Mouse (Mus musculus): ENCODE measurements at regions not wholly inside any gene's neighbourhood (a gene's known extent, or its start where the extent isn't known, plus 50 kb on each side); places are given as distances from the start of the nearest gene placed in this dataset.

- no peaks in the 10 kb centered on the region for H3K36me3 ChIP-seq (ENCODE audit: control insufficient read depth in 1 of 2, insufficient read depth in 2 of 2, low read length in 2 of 2)
- H3K9ac ChIP-seq (ENCODE audit: control insufficient read depth, low read depth, low read length, poor library complexity, severe bottlenecking) = no peak overlapping the region
- no peak for TF ChIP-seq BHLHE40 (IDR thresholded peaks at IDR 0.05; ENCODE audit: borderline replicate concordance, low read depth, low read length)
- no peak for TF ChIP-seq ELF1 (IDR thresholded peaks at IDR 0.05; ENCODE audit: low read depth, low read length)
- TF ChIP-seq CHD2 (IDR thresholded peaks at IDR 0.05; ENCODE audit: low read length) = no peak
- no peak for TF ChIP-seq ZC3H11A (IDR thresholded peaks at IDR 0.05; ENCODE audit: low read depth, low read length)
- no peak for TF ChIP-seq MXI1 (IDR thresholded peaks at IDR 0.05; ENCODE audit: low read depth, low read length)
- TF ChIP-seq TBP (IDR thresholded peaks at IDR 0.05; ENCODE audit: low read depth, low read length) = no peak
- no peak for TF ChIP-seq ZMIZ1 (IDR thresholded peaks at IDR 0.05; ENCODE audit: low read depth, low read length)
- TF ChIP-seq E2F4 (IDR thresholded peaks at IDR 0.05; ENCODE audit: borderline replicate concordance, low read depth, low read length) = no peak
- TF ChIP-seq ETS1 (IDR thresholded peaks at IDR 0.05; ENCODE audit: low read depth, low read length) = no peak
- no peak for TF ChIP-seq POLR2A (IDR thresholded peaks at IDR 0.05; ENCODE audit: control insufficient read depth in 1 of 2, insufficient read depth in 1 of 2, low read depth in 1 of 2, low read length in 2 of 2, poor library complexity in 1 of 2)
- no peak for DNase-seq (ENCODE audit: low read depth, low spot score)
- H3K9me3 ChIP-seq (replicated peaks; ENCODE audit: insufficient read depth, low read length) = no peaks in the 10 kb centered on the region
- H3K27ac ChIP-seq (ENCODE audit: control insufficient read depth, low read depth, low read length) = no peak overlapping the region
- no peaks in the 10 kb centered on the region for H3K27me3 ChIP-seq (ENCODE audit: control insufficient read depth in 1 of 2, insufficient read depth in 2 of 2, low read length in 2 of 2)
- no peaks in the 10 kb centered on the region for H3K79me2 ChIP-seq (ENCODE audit: control insufficient read depth, insufficient read depth, low read length, poor library complexity)
- no peaks in the 10 kb centered on the region for H3K4me1 ChIP-seq (ENCODE audit: control insufficient read depth in 1 of 2, insufficient read depth in 2 of 2, low read length in 2 of 2)
- no peak overlapping the region for H3K4me3 ChIP-seq (ENCODE audit: control insufficient read depth in 1 of 2, insufficient read depth in 1 of 2, low read depth in 2 of 2, low read length in 2 of 2)
These were observed 209.5 kb downstream of the Cst10 start for GRCm38 (mm10) chr2:149614078-149614939.

- H3K36me3 ChIP-seq (ENCODE audit: control insufficient read depth in 1 of 2, insufficient read depth in 2 of 2, low read length in 2 of 2) = no peaks in the 10 kb centered on the region
- no peak overlapping the region for H3K27ac ChIP-seq (ENCODE audit: control insufficient read depth, low read depth, low read length)
- no peak for DNase-seq (ENCODE audit: low read depth, low spot score)
- no peak overlapping the region for H3K4me3 ChIP-seq (ENCODE audit: control insufficient read depth in 1 of 2, insufficient read depth in 1 of 2, low read depth in 2 of 2, low read length in 2 of 2)
- H3K27me3 ChIP-seq (ENCODE audit: control insufficient read depth in 1 of 2, insufficient read depth in 2 of 2, low read length in 2 of 2) = no peaks in the 10 kb centered on the region
- no peaks in the 10 kb centered on the region for H3K4me1 ChIP-seq (ENCODE audit: control insufficient read depth in 1 of 2, insufficient read depth in 2 of 2, low read length in 2 of 2)
- H3K79me2 ChIP-seq (ENCODE audit: control insufficient read depth, insufficient read depth, low read length, poor library complexity) = no peaks in the 10 kb centered on the region
- H3K9me3 ChIP-seq (replicated peaks; ENCODE audit: insufficient read depth, low read length) = no peaks in the 10 kb centered on the region
- H3K9ac ChIP-seq (ENCODE audit: control insufficient read depth, low read depth, low read length, poor library complexity, severe bottlenecking) = no peak overlapping the region
- TF ChIP-seq CTCF (IDR thresholded peaks at IDR 0.05 in 2 of 3, conservative IDR thresholded peaks at IDR 0.05 in 1 of 3; ENCODE audit: control insufficient read depth in 1 of 3, insufficient read depth in 1 of 3, low read depth in 2 of 3, low read length in 3 of 3, poor library complexity in 1 of 3, severe bottlenecking in 1 of 3) (no peak), SMC3 (IDR thresholded peaks at IDR 0.05; ENCODE audit: low read depth, low read length) (no peak), SIN3A (IDR thresholded peaks at IDR 0.05; ENCODE audit: low read length) (no peak), HCFC1 (IDR thresholded peaks at IDR 0.05; ENCODE audit: low read depth, low read length) (no peak), ZMIZ1 (IDR thresholded peaks at IDR 0.05; ENCODE audit: low read depth, low read length) (no peak), ETS1 (IDR thresholded peaks at IDR 0.05; ENCODE audit: low read depth, low read length) (no peak), ZC3H11A (IDR thresholded peaks at IDR 0.05; ENCODE audit: low read depth, low read length) (no peak), USF2 (IDR thresholded peaks at IDR 0.05; ENCODE audit: borderline replicate concordance in 1 of 2, insufficient read depth in 1 of 2, low read depth in 1 of 2, low read length in 2 of 2) (no peak), MAFK (IDR thresholded peaks at IDR 0.05; ENCODE audit: borderline replicate concordance, low read depth, low read length) (no peak), RAD21 (IDR thresholded peaks at IDR 0.05; ENCODE audit: low read depth, low read length) (no peak), NELFE (IDR thresholded peaks at IDR 0.05; ENCODE audit: low read depth, low read length) (no peak)
These were observed 203.4 kb upstream of the Syndig1 start for GRCm38 (mm10) chr2:149625626-149626025.

Data from MEL (cell line).